Mouse (Mus musculus) embryonic facial prominence, embryonic 11.5 days (tissue): ENCODE measurements around the gene Depdc1b. TPM values are rescaled to one million over a fixed set of nuclear protein-coding genes. Genes with fewer than 3 reads are reported as not detected.

Experiments used
- ATAC-seq: fragments of 200-750 bp; cut with Nextera tagmentation; replicated peaks from 2 replicates; pipeline ENCODE4 v1.8.0; 2017; ENCODE audit warnings: low read depth; ENCODE audit not compliant: insufficient number of reproducible peaks, low FRiP score, low TSS enrichment
- DNase-seq: peaks from one replicate; pipeline ENCODE4 v3.0.0-alpha.2; 2015; ENCODE audit warnings: low spot score
- H3K27ac ChIP-seq: fragments of 300-500 bp; sonication (generic); replicated peaks from 2 replicates; pipeline ENCODE4 v1.5.1; 2014; ENCODE audit warnings: mild to moderate bottlenecking, low read depth, low read length, control low read depth
- H3K27me3 ChIP-seq: fragments of 300-500 bp; sonication (generic); 2 replicates; pipeline ENCODE4 v1.6.1; 2014; ENCODE audit warnings: mild to moderate bottlenecking, low read length, moderate library complexity, mixed read lengths; ENCODE audit not compliant: control insufficient read depth, insufficient read depth
- H3K36me3 ChIP-seq: fragments of 300-500 bp; sonication (generic); replicated peaks from 2 replicates; pipeline ENCODE4 v1.6.1; 2014; ENCODE audit warnings: low read depth, mild to moderate bottlenecking, low read length, moderate library complexity, mixed read lengths; ENCODE audit not compliant: control insufficient read depth, insufficient read depth
- H3K4me1 ChIP-seq: fragments of 300-500 bp; sonication (generic); 2 replicates; pipeline ENCODE4 v1.6.1; 2014; ENCODE audit warnings: low read length, mixed read lengths; ENCODE audit not compliant: control insufficient read depth, insufficient read depth
- H3K4me2 ChIP-seq: fragments of 300-500 bp; sonication (generic); 2 replicates; pipeline ENCODE4 v1.6.1; 2014; ENCODE audit warnings: low read depth, mild to moderate bottlenecking, control low read depth, low read length, moderate library complexity
- H3K4me3 ChIP-seq: fragments of 300-500 bp; sonication (generic); 2 replicates; pipeline ENCODE4 v1.5.1; 2014; ENCODE audit warnings: low read depth, low read length, control low read depth
- H3K9ac ChIP-seq: fragments of 300-500 bp; sonication (generic); replicated peaks from 2 replicates; pipeline ENCODE4 v1.6.1; 2014; ENCODE audit warnings: mild to moderate bottlenecking, control low read depth, low read length
- H3K9me3 ChIP-seq: fragments of 300-500 bp; sonication (generic); replicated peaks from 2 replicates; pipeline ENCODE4 v1.6.1; 2016; ENCODE audit warnings: mild to moderate bottlenecking, low read length, inconsistent platforms, mixed read lengths; ENCODE audit not compliant: control insufficient read depth
- WGBS: fragments of 180-500 bp; shearing (Covaris S2); extraction: QIAGEN DNeasy Blood & Tissue Kit; methylation state at CpG from one replicate; pipeline ENCODE4 v1.1.7; 2014; 5-methylcytosine and 5-hydroxymethylcytosine counted together
- polyA plus RNA-seq: library from polyadenylated mRNA; unstranded; fragments of >200 nt; fragmentation: Nextera tagmentation; extraction: Ambion mirVana; gene quantifications from 2 replicates; pipeline ENCODE4 v1.2.1, GENCODE M21; 2014

Gene Depdc1b
- polyA plus RNA-seq, 1 experiment from 2014 or later = 15.7 TPM

GRCm38 (mm10) chr13:108453064-108453919 lies 137.2 kb downstream of the Depdc1b start:
- ATAC-seq (no peak), DNase-seq (no peak)
- H3K9me3 ChIP-seq = no peaks in the 10 kb centered on the region
- H3K27ac ChIP-seq = no peak overlapping the region
- 79% methylated on average over 6 of the region's 6 CpGs for WGBS
- H3K36me3 ChIP-seq = no peaks in the 10 kb centered on the region
- H3K27me3 ChIP-seq = no peaks in the 10 kb centered on the region
- no peak overlapping the region for H3K4me3 ChIP-seq
- no peaks in the 10 kb centered on the region; the same call in 1 of the 2 replicates for H3K4me1 ChIP-seq
- H3K9ac ChIP-seq = no peak overlapping the region
- H3K4me2 ChIP-seq = no peak overlapping the region

Other genes starting within 250 kb of the Depdc1b start
- gene Ndufaf2, start 157.7 kb upstream of the Depdc1b start, polyA plus RNA-seq = 99.9 and 112 TPM in 2 replicates
- gene Ercc8, start 157.6 kb upstream of the Depdc1b start, polyA plus RNA-seq = 24.2 and 25.7 TPM in 2 replicates
- 1.8 and 1.9 TPM in 2 replicates for gene Elovl7, start 101.9 kb upstream of the Depdc1b start, polyA plus RNA-seq
- gene Pde4d, start 133.6 kb downstream of the Depdc1b start, polyA plus RNA-seq = 14.6 and 15.1 TPM in 2 replicates